ENCODE assay signal across 9 mouse cellular contexts in the genomic region with DNA sequence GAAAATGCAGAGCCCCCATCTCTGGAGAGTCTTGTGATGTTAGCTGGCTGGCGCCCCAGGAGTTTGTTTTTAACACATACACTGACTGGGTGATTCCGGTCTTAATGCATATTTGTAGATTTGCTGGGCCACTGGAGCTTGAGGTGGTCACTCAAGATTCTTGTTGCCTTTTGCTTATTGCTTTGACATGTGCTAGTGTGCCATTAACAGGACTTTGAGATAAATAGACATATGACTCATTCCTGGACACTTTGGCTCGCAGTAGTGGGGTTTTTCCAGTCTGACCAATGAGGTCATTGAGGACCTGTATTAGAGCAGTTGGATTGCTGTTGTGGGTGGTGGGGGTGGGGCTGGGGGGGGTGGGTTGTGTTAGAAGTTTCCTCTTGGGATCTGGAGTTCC. TPM values are rescaled to one million over a fixed set of nuclear protein-coding genes. Genes with fewer than 3 reads are reported as not detected.
DNase-seq lines count a peak whose midpoint lies in the region; ATAC-seq lines count a peak whose summit lies in the region.
"Had no signal": no experiment of that assay in that cellular context is flagged by ENCODE, and none has a peak within 500 bp of the region (broad histone marks: within the 10 kb centered on the region; RNA-seq: fewer than 3 reads in every experiment).

No protein-coding gene starts in this region.

- H3K4me3 ChIP-seq in midbrain, embryonic 13.5 days (replicated peaks), result peak overlapping the region; percentile 73
- H3K4me3 ChIP-seq in midbrain, embryonic 11.5 days (ENCODE audit: low read depth, low read length), result no peak overlapping the region
- peak overlapping the region; percentile 52 for H3K4me3 ChIP-seq in midbrain, embryonic 15.5 days

- peaks cover 43% of the 10 kb centered on the region for H3K4me1 ChIP-seq in midbrain, embryonic 13.5 days (replicated peaks)
- peaks cover 18% of the 10 kb centered on the region for H3K4me1 ChIP-seq in midbrain, embryonic 11.5 days (ENCODE audit: control insufficient read depth, insufficient read depth, low read length)
- H3K4me1 ChIP-seq in midbrain, embryonic 15.5 days, result peaks cover 40% of the 10 kb centered on the region

- DNase-seq in midbrain, embryonic 11.5 days (ENCODE audit: low spot score, missing footprints), result no peak
- peak; percentile 60 to 76 for DNase-seq in heart, adult 18-20 months
- DNase-seq in kidney, adult 9 months, result peak; percentile 61
- DNase-seq in gastrocnemius, postnatal 36 days, result no peak
- DNase-seq in right cerebral cortex, postnatal 36 days (ENCODE audit: low spot score in 2 of 2), result no peak
- DNase-seq in thymus, adult 18-20 months, result no peak

- no peaks in the 10 kb centered on the region for H3K9me3 ChIP-seq in midbrain, embryonic 13.5 days
- no peaks in the 10 kb centered on the region for H3K9me3 ChIP-seq in midbrain, embryonic 11.5 days (ENCODE audit: control insufficient read depth, low read length)
- no peaks in the 10 kb centered on the region for H3K9me3 ChIP-seq in midbrain, embryonic 15.5 days

- ATAC-seq in midbrain, embryonic 13.5 days, result no peak
- ATAC-seq in midbrain, embryonic 11.5 days (ENCODE audit: low FRiP score), result no peak
- ATAC-seq in midbrain, embryonic 15.5 days (replicated peaks), result no peak

- 0 out of 2 replicates have a peak overlapping the region, but pooled peaks have one; percentile 96 for H3K27ac ChIP-seq in midbrain, embryonic 13.5 days
- H3K27ac ChIP-seq in midbrain, embryonic 11.5 days (ENCODE audit: low read depth, low read length), result no peak overlapping the region
- peak overlapping the region; percentile 93; the same call in 1 of the 2 replicates for H3K27ac ChIP-seq in midbrain, embryonic 15.5 days

- no peaks in the 10 kb centered on the region for H3K27me3 ChIP-seq in midbrain, embryonic 13.5 days
- H3K27me3 ChIP-seq in midbrain, embryonic 11.5 days (ENCODE audit: control insufficient read depth, insufficient read depth, low read length), result no peaks in the 10 kb centered on the region
- no peaks in the 10 kb centered on the region for H3K27me3 ChIP-seq in midbrain, embryonic 15.5 days (replicated peaks)

- peak overlapping the region; percentile 87; the same call in 1 of the 2 replicates for H3K9ac ChIP-seq in midbrain, embryonic 13.5 days (replicated peaks)
- H3K9ac ChIP-seq in midbrain, embryonic 11.5 days (ENCODE audit: low read length), result no peak overlapping the region
- peak overlapping the region; percentile 4; the same call in 1 of the 2 replicates for H3K9ac ChIP-seq in midbrain, embryonic 15.5 days

- H3K36me3 ChIP-seq in midbrain, embryonic 13.5 days, result no peaks in the 10 kb centered on the region; the same call in 1 of the 2 replicates
- H3K36me3 ChIP-seq in midbrain, embryonic 11.5 days (ENCODE audit: control insufficient read depth, insufficient read depth, low read length), result no peaks in the 10 kb centered on the region
- H3K36me3 ChIP-seq in midbrain, embryonic 15.5 days (replicated peaks), result no peaks in the 10 kb centered on the region

- intact Hi-C loops in gastrocnemius, postnatal 36 days (cut with DNase I), result no loop called here

- H3K4me2 ChIP-seq in midbrain, embryonic 13.5 days (replicated peaks), result peak overlapping the region; percentile 80
- no peak overlapping the region for H3K4me2 ChIP-seq in midbrain, embryonic 11.5 days
- peak overlapping the region; percentile 75 for H3K4me2 ChIP-seq in midbrain, embryonic 15.5 days

- WGBS in midbrain, embryonic 13.5 days, result 88% methylated on average over 3 of the region's 3 CpGs
- 91% methylated on average over 3 of the region's 3 CpGs for WGBS in midbrain, embryonic 11.5 days
- WGBS in midbrain, embryonic 15.5 days, result 91% methylated on average over 3 of the region's 3 CpGs

RNA-seq across cellular contexts. Expression of gene Vps37c, which starts 1.8 kb away (rescaled TPM):
- 33.1 and 35.5 TPM in 2 replicates for polyA plus RNA-seq in midbrain, embryonic 13.5 days (2015; fragmentation: Nextera tagmentation; extraction: Ambion mirVana)
- 23.1 and 26.0 TPM in 2 replicates for polyA plus RNA-seq in midbrain, embryonic 11.5 days (2014; fragmentation: Nextera tagmentation; extraction: Ambion mirVana)
- 10 to 100 TPM; 20.4 to 21.8 TPM for total RNA-seq in heart, adult 18-20 months (2021)
- polyA plus RNA-seq in midbrain, embryonic 15.5 days (2015; fragmentation: Nextera tagmentation; extraction: Ambion mirVana), result 31.8 TPM in 2 replicates
- total RNA-seq in gastrocnemius, postnatal 36 days (2021), result 10 to 100 TPM; 16.1 to 21.6 TPM

RNA-seq across cellular contexts. Expression of gene Pga5, which starts 12.5 kb away (rescaled TPM):
- polyA plus RNA-seq in midbrain, embryonic 13.5 days (2015; fragmentation: Nextera tagmentation; extraction: Ambion mirVana), result not detected in 2 replicates
- not detected in 2 replicates for polyA plus RNA-seq in midbrain, embryonic 11.5 days (2014; fragmentation: Nextera tagmentation; extraction: Ambion mirVana)
- total RNA-seq in heart, adult 18-20 months (2021), result not detected
- not detected in 2 replicates for polyA plus RNA-seq in midbrain, embryonic 15.5 days (2015; fragmentation: Nextera tagmentation; extraction: Ambion mirVana)
- not detected for total RNA-seq in gastrocnemius, postnatal 36 days (2021)
- total RNA-seq: adrenal gland, adult 18-20 months had no signal

RNA-seq across cellular contexts. Expression of gene Cd5, which starts 48.5 kb away (rescaled TPM):
- polyA plus RNA-seq in midbrain, embryonic 13.5 days (2015; fragmentation: Nextera tagmentation; extraction: Ambion mirVana), result 0.24 TPM in 2 replicates
- polyA plus RNA-seq in midbrain, embryonic 11.5 days (2014; fragmentation: Nextera tagmentation; extraction: Ambion mirVana), result 0.08 and 0.22 TPM in 2 replicates
- total RNA-seq in heart, adult 18-20 months (2021), result 1 to 10 TPM in 1 of 2 experiments, not detected in 1; 1.1 TPM
- 0.52 and 0.86 TPM in 2 replicates for polyA plus RNA-seq in midbrain, embryonic 15.5 days (2015; fragmentation: Nextera tagmentation; extraction: Ambion mirVana)
- under 1 TPM in 1 of 2 experiments, not detected in 1; 0.59 TPM for total RNA-seq in gastrocnemius, postnatal 36 days (2021)

RNA-seq across cellular contexts. Expression of gene Vwce, which starts 56.3 kb away (rescaled TPM):
- 0.39 and 0.61 TPM in 2 replicates for polyA plus RNA-seq in midbrain, embryonic 13.5 days (2015; fragmentation: Nextera tagmentation; extraction: Ambion mirVana)
- 0.18 and 0.36 TPM in 2 replicates for polyA plus RNA-seq in midbrain, embryonic 11.5 days (2014; fragmentation: Nextera tagmentation; extraction: Ambion mirVana)
- total RNA-seq in heart, adult 18-20 months (2021), result under 1 TPM in 1 of 2 experiments, not detected in 1; 0.31 TPM
- 1.0 and 1.6 TPM in 2 replicates for polyA plus RNA-seq in midbrain, embryonic 15.5 days (2015; fragmentation: Nextera tagmentation; extraction: Ambion mirVana)
- not detected for total RNA-seq in gastrocnemius, postnatal 36 days (2021)

Comparison
In these comparisons a context has a peak if more than half of its experiments do, and no peak if none do; other contexts are left out.
1. DNase-seq: peak in heart, adult 18-20 months (2 of 2) and kidney, adult 9 months (single experiment); none in midbrain, embryonic 11.5 days (single experiment), gastrocnemius, postnatal 36 days (0 of 2), right cerebral cortex, postnatal 36 days (0 of 2) and thymus, adult 18-20 months (0 of 2).